Mouse (Mus musculus) left cerebral cortex, postnatal 10 days (tissue): ENCODE data around the gene Zfp827. TPM values are rescaled to one million over a fixed set of nuclear protein-coding genes. Genes with fewer than 3 reads are reported as not detected.

ENCODE experiments used
- DNase-seq, 2 experiments: peaks; one replicate each; pipeline ENCODE4 v3.0.0; 2021 to 2022; ENCODE audit warnings: low spot score in 2 of 2, mixed read lengths in 1 of 2; ENCODE audit errors: extremely low spot score in 1 of 2
- intact Hi-C: fragments of 180-260 bp; cut with DNase I; formaldehyde crosslinking; loops from one replicate; pipeline ENCODE4 v1.15.1; 2025
- total RNA-seq, 2 experiments: library from RNA; stranded (reverse); gene quantifications; 2 replicates each; pipeline ENCODE4 v1.2.3; 2021

Gene Zfp827
- total RNA-seq, 2 experiments from 2014 or later, result 27.9 to 32.1 TPM

DNA sequence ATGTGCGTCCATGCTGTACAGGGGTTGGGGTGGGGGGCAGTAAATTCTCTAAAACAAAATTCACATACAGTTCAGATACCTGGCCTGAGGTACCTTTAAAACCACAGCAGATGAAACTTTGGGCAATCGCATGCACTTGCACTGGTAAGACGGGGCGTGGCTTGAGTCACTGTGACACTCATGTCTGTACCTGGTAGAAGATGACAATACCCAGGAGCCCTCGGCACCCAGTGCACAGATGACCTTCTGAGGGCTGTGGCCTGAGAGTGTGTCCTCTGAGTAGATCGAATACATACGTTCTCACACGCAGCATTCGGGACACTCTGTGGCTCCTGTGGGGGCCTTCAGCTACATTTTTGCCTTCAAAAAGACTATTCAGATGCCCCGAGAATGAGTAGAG is 117.4 kb downstream of the Zfp827 start:
- no peak for DNase-seq
- intact Hi-C loops, result no loop called here

DNA sequence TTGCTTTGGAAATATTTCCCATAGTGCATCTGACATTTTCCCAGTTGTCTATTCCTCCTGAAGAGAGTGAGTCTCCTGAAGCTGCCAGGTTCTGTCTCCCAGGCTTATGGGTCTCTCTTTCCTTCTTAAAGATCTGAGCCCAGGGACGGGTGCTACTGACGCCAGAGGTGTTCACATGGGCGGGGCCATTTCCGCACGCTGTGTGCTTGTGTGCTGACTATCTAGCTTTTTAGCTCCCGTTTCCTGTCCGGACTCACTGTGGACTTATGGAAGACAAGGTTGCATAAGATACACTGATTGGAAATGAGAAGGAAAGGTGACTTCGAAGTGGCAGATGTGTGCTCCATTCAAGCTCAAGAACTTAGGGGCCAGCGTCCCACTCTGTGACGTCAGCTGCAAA is 120.6 kb downstream of the Zfp827 start:
- DNase-seq, result no peak
- intact Hi-C loops, result no loop called here

- intact Hi-C loops, result no loop called here
- DNase-seq, result no peak
Observed at GRCm38 (mm10) chr8:79149880-79150279, 121.6 kb downstream of the Zfp827 start.

DNA sequence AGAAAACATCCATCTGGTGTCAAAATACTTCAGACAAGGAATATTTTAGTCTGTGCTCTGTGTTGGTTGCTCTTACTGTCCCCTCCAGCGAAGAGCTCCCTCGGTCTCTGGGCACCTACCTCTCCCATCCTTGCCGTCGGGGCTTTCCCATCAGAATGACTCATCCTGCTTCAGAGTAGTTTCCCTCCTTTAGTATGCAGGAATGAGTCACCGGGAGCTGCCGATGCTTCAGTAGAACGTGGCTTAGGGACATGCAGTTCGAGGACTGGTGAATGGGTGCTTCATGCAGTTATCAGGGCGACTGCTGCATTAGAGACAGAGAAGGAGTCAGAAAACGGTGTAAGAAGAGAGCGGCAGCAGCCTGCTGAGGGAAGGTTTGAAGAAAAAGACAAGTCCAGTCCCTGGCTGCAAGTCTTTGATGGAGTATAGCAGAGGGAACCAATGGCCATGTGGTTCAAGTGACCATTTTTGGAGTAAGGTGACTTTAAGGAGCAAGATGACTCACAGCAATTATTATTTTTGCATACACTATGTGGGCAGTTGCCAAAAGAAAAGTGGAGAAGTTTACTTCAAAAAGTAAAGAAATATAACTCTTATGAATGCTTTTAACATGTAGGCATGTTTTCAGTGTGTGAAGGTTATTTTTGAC is 122.4 kb downstream of the Zfp827 start:
- DNase-seq, result no peak
- intact Hi-C loops, result no loop called here

GRCm38 (mm10) chr8:79151644-79152043 is 123.4 kb downstream of the Zfp827 start:
- no peak for DNase-seq
- intact Hi-C loops, result no loop called here

- no peak for DNase-seq
- intact Hi-C loops, result no loop called here
Observed at GRCm38 (mm10) chr8:79153201-79153600, 125.0 kb downstream of the Zfp827 start.

DNA sequence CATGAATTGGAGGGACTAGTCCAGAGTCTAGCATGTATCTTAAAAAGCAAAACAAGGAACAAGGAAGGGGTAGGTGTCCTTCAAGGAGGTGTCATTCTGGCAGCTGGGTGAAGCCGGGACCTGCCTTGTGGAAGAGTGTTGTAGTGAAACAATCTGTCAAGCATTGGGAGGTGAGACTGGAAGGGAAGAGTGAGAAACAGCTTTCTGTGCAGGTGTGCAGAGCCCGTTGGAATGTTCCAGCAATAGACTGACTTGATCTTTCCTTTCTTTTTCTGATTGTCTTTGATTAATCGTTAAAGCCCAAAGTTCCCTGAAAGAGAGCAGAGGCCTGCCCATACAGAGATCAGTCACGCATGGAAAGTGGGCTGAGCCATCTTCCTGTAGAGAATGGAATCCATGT is 125.4 kb downstream of the Zfp827 start:
- intact Hi-C loops, result no loop called here
- DNase-seq, result no peak

GRCm38 (mm10) chr8:79155556-79156161 is 127.4 kb downstream of the Zfp827 start:
- DNase-seq, result no peak
- intact Hi-C loops, result no loop called here

DNA sequence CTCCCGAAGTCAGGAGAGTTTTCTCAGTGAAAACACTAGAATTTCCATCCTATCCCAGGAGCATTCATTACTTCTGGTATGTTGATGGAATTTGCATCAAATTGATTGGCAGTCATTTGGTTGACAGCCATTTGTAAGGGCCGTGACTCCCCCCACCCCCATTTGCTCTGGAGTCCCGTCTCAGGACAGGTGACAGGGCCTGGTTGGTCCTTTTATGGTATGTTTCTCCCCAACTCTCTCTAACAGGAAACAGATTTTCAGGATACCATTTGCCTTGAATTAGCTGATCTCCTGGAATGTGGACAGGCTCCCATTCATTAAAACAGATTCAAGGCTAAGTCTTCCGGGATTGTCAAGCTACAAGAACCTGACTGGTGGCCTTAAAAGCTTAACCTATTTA is 129.1 kb downstream of the Zfp827 start:
- intact Hi-C loops, result no loop called here
- no peak for DNase-seq

DNA sequence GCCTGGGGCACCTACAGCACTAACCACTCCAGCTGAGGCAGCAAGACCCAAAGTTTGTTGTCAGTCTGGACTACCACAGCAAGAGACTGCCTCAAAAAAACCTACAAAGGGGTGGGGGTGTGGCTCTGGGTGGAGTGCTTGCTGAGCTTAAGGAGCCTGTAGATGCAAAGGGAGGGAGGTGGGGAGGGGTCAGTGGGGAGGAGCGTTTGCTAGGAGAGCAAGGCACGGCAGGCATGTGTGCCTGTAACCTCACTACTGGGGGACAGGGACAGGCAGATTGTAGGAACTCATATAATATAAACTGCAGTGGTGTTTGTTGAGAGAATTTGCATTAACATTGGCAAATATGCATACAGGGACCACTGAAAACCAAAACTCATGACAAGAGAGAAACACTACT is 130.1 kb downstream of the Zfp827 start:
- intact Hi-C loops, result no loop called here
- no peak for DNase-seq

DNA sequence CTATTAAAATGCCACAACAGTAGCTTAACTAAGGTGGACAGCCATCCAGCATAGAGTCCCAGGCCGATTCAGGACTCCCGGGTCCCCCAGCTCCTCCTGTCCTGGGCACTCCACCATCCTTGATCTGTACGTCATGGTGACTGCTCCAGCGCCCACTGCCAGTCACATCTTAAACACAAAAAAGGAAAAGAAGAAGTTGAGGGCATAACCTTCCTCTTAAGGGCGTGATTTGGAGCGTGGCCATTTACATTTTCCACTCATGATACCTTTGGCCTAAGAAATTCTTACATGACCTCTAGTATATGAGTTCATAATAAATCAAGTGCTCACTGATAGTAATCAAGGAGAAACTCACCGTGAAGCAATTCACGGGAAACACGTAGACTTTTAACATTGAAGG is 131.2 kb downstream of the Zfp827 start:
- no peak for DNase-seq
- intact Hi-C loops, result no loop called here

GRCm38 (mm10) chr8:79160302-79160701 is 132.1 kb downstream of the Zfp827 start:
- no peak for DNase-seq
- intact Hi-C loops, result no loop called here

DNA sequence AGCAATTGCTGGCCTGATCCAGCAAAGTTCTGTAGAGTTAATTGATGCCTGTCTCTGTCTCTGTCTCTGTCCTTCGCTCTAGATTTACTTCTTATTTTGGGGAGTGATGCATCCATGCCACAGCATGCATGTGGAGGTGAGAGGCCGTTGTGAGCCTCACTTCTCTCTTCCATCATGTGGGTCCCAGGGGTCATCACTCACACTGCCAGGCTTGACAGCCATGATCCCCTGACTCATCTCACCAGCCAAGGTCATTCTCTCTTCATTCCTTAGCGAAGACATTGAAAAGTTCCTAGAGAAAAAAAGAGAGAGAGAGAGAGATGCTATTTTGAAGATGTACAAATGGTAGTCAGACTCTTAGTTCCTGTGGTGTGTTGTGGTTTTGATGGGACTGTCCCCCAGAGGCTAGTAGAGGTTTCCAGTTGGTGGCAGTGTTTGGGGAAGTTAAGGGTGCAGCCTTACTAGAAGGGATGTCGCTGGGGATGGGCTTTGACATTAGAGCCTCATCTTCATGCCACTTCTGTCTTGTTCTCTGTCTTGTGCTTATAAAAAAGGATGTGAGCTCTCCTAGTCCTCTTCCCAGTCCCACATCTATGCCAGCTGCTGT is 133.0 kb downstream of the Zfp827 start:
- intact Hi-C loops, result no loop called here

GRCm38 (mm10) chr8:79162533-79163308 is 134.5 kb downstream of the Zfp827 start:
- intact Hi-C loops, result no loop called here
- DNase-seq, result peak in 1 of 2 experiments; percentile 80

More for the DNA sequence above, 133.0 kb downstream of the Zfp827 start:
- no peak for DNase-seq

- DNase-seq, result no peak
- intact Hi-C loops, result no loop called here
Observed at GRCm38 (mm10) chr8:79164336-79164735, 136.1 kb downstream of the Zfp827 start.

- DNase-seq, result no peak
- intact Hi-C loops, result no loop called here
Observed at GRCm38 (mm10) chr8:79165276-79165675, 137.0 kb downstream of the Zfp827 start.

DNA sequence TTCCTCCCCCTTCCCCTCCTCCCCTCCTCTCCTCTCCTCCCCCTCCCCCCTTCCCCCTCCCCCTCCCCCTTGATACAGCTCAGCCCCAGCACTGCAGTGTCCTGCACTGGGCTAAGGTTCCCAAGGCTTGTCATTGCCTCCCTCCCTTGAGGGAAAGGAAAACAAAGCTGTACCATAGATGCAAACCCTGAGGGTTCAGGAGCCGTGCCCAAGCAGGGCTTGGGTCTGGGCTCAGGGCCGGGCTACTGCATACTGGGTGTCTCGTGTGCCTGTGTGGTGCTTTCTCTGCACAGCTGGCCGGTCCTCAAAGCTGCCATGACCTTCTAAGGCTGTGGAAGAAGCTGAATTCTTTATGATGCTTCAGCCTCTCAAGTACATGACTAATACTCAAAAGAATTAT is 145.4 kb downstream of the Zfp827 start:
- intact Hi-C loops, result no loop called here
- DNase-seq, result no peak

- intact Hi-C loops, result no loop called here
Observed at GRCm38 (mm10) chr8:79175991-79176390, 147.8 kb downstream of the Zfp827 start.

GRCm38 (mm10) chr8:79179678-79180077 is 151.4 kb downstream of the Zfp827 start:
- intact Hi-C loops, result no loop called here
- no peak for DNase-seq

More at GRCm38 (mm10) chr8:79175991-79176390, 147.8 kb downstream of the Zfp827 start:
- no peak for DNase-seq

DNA sequence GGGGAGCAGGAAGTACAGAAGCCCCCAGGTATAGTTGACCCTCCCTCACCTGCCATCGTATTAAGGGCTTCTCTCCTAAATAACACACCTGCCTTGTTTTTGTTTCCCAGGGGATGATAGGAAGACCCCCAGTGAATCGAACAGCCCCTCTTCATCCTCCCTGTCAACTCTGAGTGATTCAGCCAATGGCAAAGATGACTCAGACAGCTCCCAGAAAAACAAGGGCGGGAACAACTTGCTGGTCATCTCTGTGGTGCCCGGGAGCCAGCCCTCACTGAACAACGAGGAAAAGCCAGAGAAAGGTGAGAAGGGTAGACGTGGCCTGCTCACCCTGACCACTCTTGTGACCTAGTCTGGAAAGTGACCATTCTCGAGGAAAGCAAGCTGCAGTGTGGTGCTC is 157.3 kb downstream of the Zfp827 start:
- intact Hi-C loops, result no loop called here

More for the DNA sequence above, 157.3 kb downstream of the Zfp827 start:
- DNase-seq, result no peak
